Comparison of ENCODE assay signal across 8 mouse cellular contexts in the genomic region with DNA sequence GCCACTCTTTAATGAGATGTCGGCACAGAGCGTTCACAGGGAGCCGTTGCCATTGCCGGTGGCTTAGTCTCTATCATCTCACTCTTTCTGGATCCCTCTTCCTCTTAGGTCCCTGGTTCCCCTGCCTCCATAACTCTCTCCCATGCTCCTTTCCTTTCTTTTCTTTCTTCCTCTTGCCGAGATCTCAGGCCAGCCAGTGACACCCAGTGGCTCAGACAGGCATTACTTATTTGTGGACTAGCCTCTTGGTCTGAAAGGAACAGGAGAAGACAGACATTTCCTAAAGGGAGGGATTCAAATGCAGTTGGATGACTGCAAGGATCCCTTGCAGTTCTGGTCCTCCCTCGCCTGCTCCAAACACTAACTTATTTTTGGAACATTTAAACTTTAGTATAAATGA.
DNase-seq lines count a peak whose midpoint lies in the region; ATAC-seq and TF ChIP-seq lines count a peak whose summit lies in the region.

No protein-coding gene starts in this region.

- H3K4me1 ChIP-seq in ES-E14 (ENCODE audit: control insufficient read depth in 2 of 2, insufficient read depth in 2 of 2, low read length in 2 of 2, poor library complexity in 1 of 2), result no peaks in the 10 kb centered on the region
- H3K4me1 ChIP-seq in lung, adult 2 months (ENCODE audit: control insufficient read depth, insufficient read depth, low read length), result no peaks in the 10 kb centered on the region

- peak; percentile 67 for TF ChIP-seq CTCF in lung, adult 2 months (IDR thresholded peaks at IDR 0.05; ENCODE audit: insufficient read depth, low read length)

- no peak overlapping the region for H3K27ac ChIP-seq in ES-E14 (ENCODE audit: insufficient read depth, low read depth, low read length, poor library complexity, severe bottlenecking)

- ATAC-seq in erythroid progenitor cell, adult 5-6 weeks (replicated peaks; ENCODE audit: low FRiP score, poor library complexity, severe bottlenecking), result no peak

- H3K4me3 ChIP-seq in ES-E14 (ENCODE audit: insufficient read depth in 1 of 2, low read depth in 1 of 2, low read length in 2 of 2, poor library complexity in 1 of 2, severe bottlenecking in 1 of 2), result no peak overlapping the region
- H3K4me3 ChIP-seq in lung, adult 2 months (replicated peaks; ENCODE audit: extremely low read depth, low read depth, low read length), result no peak overlapping the region

- WGBS in lung, adult 2 months, result 45% methylated on average over 6 of the region's 6 CpGs

- in situ Hi-C loops in ES-E14 (cut with MboI; ENCODE audit: low sequenced_read_pairs in 2 of 2, unreplicated experiment in 2 of 2), result loop anchor here in 1 of 2 experiments (10.0 to 25.0 kb wide), 2 partner anchors 194 to 417 kb away; partner anchors contain the start of gene Egr2

- no peak overlapping the region for H3K9ac ChIP-seq in ES-E14 (ENCODE audit: insufficient read depth, low read depth, low read length, poor library complexity, severe bottlenecking)

- DNase-seq in B cell, adult 2 months, result peak; percentile 34 to 37
- peak; percentile 30 for DNase-seq in ES-E14 (ENCODE audit: low read depth, low spot score)
- peak; percentile 8 for DNase-seq in cerebellum, adult 8-10 months
- DNase-seq in frontal cortex, postnatal 14 days (ENCODE audit: low spot score in 2 of 2), result peak; percentile 21 to 61
- peak; percentile 32 to 62 for DNase-seq in kidney, adult 8-10 months
- peak; percentile 34 for DNase-seq in lung, adult 2 months
- DNase-seq in ovary, postnatal 36 days (ENCODE audit: low spot score), result peak; percentile 51

- TF ChIP-seq POLR2A in lung, adult 2 months (IDR thresholded peaks at IDR 0.05; ENCODE audit: borderline replicate concordance, extremely low read depth, low read depth, low read length), result no peak

- H3K9me3 ChIP-seq in ES-E14 (ENCODE audit: control insufficient read depth, insufficient read depth, low read depth, low read length), result no peaks in the 10 kb centered on the region

- no peaks in the 10 kb centered on the region for H3K36me3 ChIP-seq in ES-E14 (ENCODE audit: control insufficient read depth, insufficient read depth, low read length, poor library complexity, severe bottlenecking)

TF ChIP-seq in ES-E14, 5 proteins besides CTCF, POLR2A, EP300 and RAD21:
- TF ChIP-seq ZC3H11A (IDR thresholded peaks at IDR 0.05; ENCODE audit: borderline replicate concordance, low read depth, low read length), result peak; percentile 53; the same call in 1 of the 2 replicates
- TF ChIP-seq ZNF384 (IDR thresholded peaks at IDR 0.05; ENCODE audit: low read depth, low read length), result no peak
